Mouse (Mus musculus): Measurements from ENCODE around the gene Gas2l1. TPM values are rescaled to one million over a fixed set of nuclear protein-coding genes. Genes with fewer than 3 reads are reported as not detected.

Gene Gas2l1
- total and polyA plus RNA-seq, 2 experiments from 2014 or later, result 11.5 to 28.5 TPM

DNA sequence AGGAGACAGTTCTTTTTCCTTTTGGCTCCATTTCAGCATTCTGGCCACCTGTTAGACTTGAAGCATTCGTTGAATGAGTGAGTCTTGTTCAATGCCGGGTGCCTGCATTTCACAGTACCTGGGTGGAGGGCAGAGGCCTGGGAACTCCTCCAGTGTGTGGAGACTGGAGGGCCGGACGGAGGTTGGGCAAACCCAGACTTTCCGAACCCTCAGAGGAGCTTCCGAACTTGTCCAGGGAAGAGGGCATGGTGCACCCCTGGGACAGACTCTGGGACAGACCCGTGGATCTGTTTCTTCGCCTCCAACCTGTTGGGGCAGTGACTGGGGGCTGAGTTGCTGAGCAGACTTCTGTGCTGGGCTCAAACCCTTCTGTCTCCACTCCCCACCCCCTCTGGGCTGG lies 8.1 kb downstream of the Gas2l1 start:
- Histone ChIP-seq H3K27ac (ENCODE audit: low read depth) (no peak overlapping the region), H3K36me3 (replicated peaks; ENCODE audit: control insufficient read depth, insufficient read depth, low read length) (no peaks in the 10 kb centered on the region), H3K9me3 (replicated peaks; ENCODE audit: control insufficient read depth, low read length) (no peaks in the 10 kb centered on the region), H3K9ac (replicated peaks; ENCODE audit: low read depth, low read length) (no peak overlapping the region), H3K27me3 (ENCODE audit: control insufficient read depth, insufficient read depth, low read length) (peaks cover 46% of the 10 kb centered on the region), H3K4me2 (ENCODE audit: low read depth, low read length) (no peak overlapping the region), H3K4me3 (ENCODE audit: low read depth, low read length) (no peak overlapping the region), H3K4me1 (ENCODE audit: control insufficient read depth, insufficient read depth) (peaks cover 17% of the 10 kb centered on the region)
- 71% methylated on average over 8 of the region's 8 CpGs for WGBS
- ATAC-seq (ENCODE audit: insufficient read depth, low read depth) (no peak), DNase-seq (ENCODE audit: low spot score) (no peak)
- TF ChIP-seq CTCF (IDR thresholded peaks at IDR 0.05; ENCODE audit: low read depth), result no peak

DNA sequence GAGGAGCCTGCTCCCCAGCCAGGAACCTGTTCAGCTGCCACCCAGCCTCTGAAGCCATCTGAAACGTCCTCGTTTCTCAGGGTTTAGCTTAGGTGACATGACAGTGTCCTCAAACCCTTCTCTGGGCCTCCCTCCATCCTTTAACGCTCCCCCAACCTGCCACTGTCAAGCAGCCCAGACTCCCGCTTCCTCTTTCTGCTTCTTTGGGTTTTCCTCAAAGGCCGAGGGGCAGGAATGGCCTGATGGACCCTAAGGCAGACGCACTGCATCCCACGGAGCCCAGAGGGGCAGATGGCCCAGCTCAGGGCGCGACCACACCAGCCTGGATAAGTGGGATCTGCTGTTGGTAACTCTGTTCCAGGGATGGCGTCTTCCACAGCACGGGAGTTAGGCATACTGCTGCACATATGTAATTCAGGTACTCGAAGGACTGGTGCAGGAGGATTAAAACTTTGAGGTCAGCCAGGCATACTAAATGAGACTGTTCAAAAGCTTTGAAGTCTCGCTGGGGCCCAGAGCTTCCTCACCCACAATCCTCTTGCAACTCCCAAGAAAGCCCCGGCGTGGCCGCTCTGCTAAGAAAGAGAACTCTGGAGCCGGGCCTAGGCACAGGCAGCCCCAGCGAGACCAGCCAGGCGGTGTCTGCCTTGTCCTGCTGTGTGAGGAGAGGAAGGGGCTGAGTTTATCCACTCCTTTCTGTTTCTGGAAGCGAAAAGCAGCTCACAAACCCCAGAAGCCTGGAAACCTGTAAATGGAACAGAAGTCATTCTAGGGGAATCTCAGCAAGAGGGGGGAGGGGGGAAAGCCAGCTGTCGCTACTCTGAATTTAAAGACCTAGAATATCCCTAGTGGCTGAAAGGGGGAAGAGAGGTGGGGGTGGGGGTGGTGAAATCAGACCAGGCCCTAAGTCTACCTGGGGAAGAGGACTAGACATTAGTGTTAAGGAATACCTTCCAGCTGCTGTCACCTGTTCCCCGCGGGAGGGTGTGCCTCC lies 8.9 kb downstream of the Gas2l1 start:
- H3K4me3 ChIP-seq (ENCODE audit: low read depth, low read length), result no peak overlapping the region
- H3K36me3 ChIP-seq (replicated peaks; ENCODE audit: control insufficient read depth, insufficient read depth, low read length), result no peaks in the 10 kb centered on the region
- WGBS, result 71% methylated on average over 23 of the region's 23 CpGs
- peaks cover 45% of the 10 kb centered on the region for H3K27me3 ChIP-seq (ENCODE audit: control insufficient read depth, insufficient read depth, low read length)
- ATAC-seq (ENCODE audit: insufficient read depth, low read depth), result no peak
- H3K27ac ChIP-seq (ENCODE audit: low read depth), result no peak overlapping the region
- no peak for DNase-seq (ENCODE audit: low spot score)
- H3K4me1 ChIP-seq (ENCODE audit: control insufficient read depth, insufficient read depth), result peaks cover 9% of the 10 kb centered on the region
- 0 out of 2 replicates have a peak overlapping the region, but pooled peaks have one; percentile 16 for H3K9ac ChIP-seq (replicated peaks; ENCODE audit: low read depth, low read length)
- no peak overlapping the region for H3K4me2 ChIP-seq (ENCODE audit: low read depth, low read length)
- no peak for TF ChIP-seq EP300 (IDR thresholded peaks at IDR 0.05; ENCODE audit: low read depth)
- TF ChIP-seq CTCF (IDR thresholded peaks at IDR 0.05; ENCODE audit: low read depth), result no peak
- H3K9me3 ChIP-seq (replicated peaks; ENCODE audit: control insufficient read depth, low read length), result no peaks in the 10 kb centered on the region

DNA sequence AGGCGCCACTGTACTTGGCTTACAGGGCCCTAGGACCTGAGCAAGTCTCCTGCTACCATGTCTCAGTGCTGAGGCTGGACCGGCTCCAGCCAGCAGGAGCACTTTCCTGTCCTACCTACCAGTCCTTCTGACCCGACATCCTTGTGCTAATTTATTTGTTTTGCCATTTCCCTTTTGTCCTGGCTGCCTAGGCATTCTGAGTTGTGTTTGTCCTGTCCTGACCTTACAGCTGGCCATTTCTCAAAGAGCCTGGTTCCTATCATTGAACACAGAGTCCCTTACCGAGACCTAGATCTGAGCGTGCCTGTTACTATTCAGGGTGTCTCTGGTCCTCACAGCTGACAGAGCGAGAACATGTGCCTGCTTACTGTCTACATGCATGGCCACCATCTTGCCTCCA lies 10.3 kb downstream of the Gas2l1 start:
- Histone ChIP-seq H3K4me1 (ENCODE audit: control insufficient read depth, insufficient read depth) (0 out of 2 replicates have a peak, but pooled peaks cover 6% of the 10 kb centered on the region), H3K4me3 (ENCODE audit: low read depth, low read length) (no peak overlapping the region), H3K27ac (ENCODE audit: low read depth) (no peak overlapping the region), H3K27me3 (ENCODE audit: control insufficient read depth, insufficient read depth, low read length) (peaks cover 31% of the 10 kb centered on the region), H3K4me2 (ENCODE audit: low read depth, low read length) (no peak overlapping the region), H3K36me3 (replicated peaks; ENCODE audit: control insufficient read depth, insufficient read depth, low read length) (no peaks in the 10 kb centered on the region), H3K9me3 (replicated peaks; ENCODE audit: control insufficient read depth, low read length) (no peaks in the 10 kb centered on the region), H3K9ac (replicated peaks; ENCODE audit: low read depth, low read length) (no peak overlapping the region)
- no peak for DNase-seq (ENCODE audit: low spot score)
- WGBS, result 55% methylated on average over 6 of the region's 6 CpGs
- TF ChIP-seq CTCF (IDR thresholded peaks at IDR 0.05; ENCODE audit: low read depth) (no peak), EP300 (IDR thresholded peaks at IDR 0.05; ENCODE audit: low read depth) (no peak)
- ATAC-seq (ENCODE audit: insufficient read depth, low read depth), result no peak

DNA sequence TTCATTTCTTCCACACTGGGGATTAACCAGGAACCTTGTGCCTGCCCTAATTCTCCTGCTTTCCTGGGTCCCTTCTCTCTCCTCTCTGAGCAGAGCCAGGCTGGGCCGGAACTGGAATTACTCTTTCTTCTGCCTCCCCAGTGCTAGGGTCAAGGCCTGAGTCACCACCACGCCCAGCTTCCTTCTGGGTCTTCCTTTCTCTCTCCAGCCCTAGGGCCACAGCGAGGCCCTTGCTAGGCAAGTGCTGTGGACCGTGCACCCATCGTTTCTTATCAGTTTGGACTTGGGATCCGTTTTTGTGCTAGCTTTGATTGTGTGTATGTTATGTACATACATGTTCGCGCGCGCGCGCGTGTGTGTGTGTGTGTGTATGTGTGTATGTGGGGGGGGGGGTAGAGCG lies 11.0 kb downstream of the Gas2l1 start:
- peaks cover 24% of the 10 kb centered on the region for H3K27me3 ChIP-seq (ENCODE audit: control insufficient read depth, insufficient read depth, low read length)
- no peak for TF ChIP-seq EP300 (IDR thresholded peaks at IDR 0.05; ENCODE audit: low read depth)
- no peak for TF ChIP-seq CTCF (IDR thresholded peaks at IDR 0.05; ENCODE audit: low read depth)
- ATAC-seq (ENCODE audit: insufficient read depth, low read depth) (no peak), DNase-seq (ENCODE audit: low spot score) (no peak)
- H3K4me2 ChIP-seq (ENCODE audit: low read depth, low read length), result no peak overlapping the region
- H3K4me1 ChIP-seq (ENCODE audit: control insufficient read depth, insufficient read depth), result no peaks in the 10 kb centered on the region
- WGBS, result 90% methylated on average over 14 of the region's 14 CpGs
- no peaks in the 10 kb centered on the region for H3K9me3 ChIP-seq (replicated peaks; ENCODE audit: control insufficient read depth, low read length)
- no peak overlapping the region for H3K27ac ChIP-seq (ENCODE audit: low read depth)
- no peaks in the 10 kb centered on the region for H3K36me3 ChIP-seq (replicated peaks; ENCODE audit: control insufficient read depth, insufficient read depth, low read length)
- H3K4me3 ChIP-seq (ENCODE audit: low read depth, low read length), result no peak overlapping the region
- H3K9ac ChIP-seq (replicated peaks; ENCODE audit: low read depth, low read length), result no peak overlapping the region

DNA sequence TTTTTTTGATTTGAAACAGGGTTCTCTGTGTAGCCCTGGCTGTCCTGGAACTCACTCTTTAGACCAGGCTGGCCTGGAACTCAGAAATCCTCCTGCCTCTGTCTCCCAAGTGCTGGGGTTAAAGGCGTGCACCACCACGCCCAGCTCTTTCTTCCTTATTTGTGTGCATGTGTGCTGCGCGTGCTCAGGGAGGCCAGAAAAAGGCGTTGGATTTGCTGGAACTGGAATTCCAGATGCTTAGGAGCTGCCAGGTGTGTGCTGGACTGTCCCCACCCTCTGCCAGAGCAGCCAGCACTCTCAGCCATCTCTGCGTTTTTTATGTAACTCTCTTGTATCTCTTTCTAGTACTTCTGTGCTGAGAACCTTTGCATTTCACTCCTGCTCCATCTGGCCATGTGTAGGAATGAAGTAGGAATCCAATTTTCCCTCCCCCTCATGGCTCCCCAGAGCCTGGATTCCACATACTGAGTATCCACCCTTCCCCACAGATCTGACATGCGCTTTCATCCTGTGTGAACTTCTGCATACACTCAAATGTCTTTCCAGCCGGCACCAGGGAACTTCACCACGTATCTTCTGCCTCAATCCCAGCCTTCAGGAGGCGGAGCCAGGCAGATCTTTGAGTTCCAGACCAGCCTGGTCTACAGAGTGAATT lies 12.8 kb downstream of the Gas2l1 start:
- H3K4me1 ChIP-seq (ENCODE audit: control insufficient read depth, insufficient read depth), result no peaks in the 10 kb centered on the region
- no peak overlapping the region for H3K4me3 ChIP-seq (ENCODE audit: low read depth, low read length)
- no peaks in the 10 kb centered on the region for H3K9me3 ChIP-seq (replicated peaks; ENCODE audit: control insufficient read depth, low read length)
- no peak for ATAC-seq (ENCODE audit: insufficient read depth, low read depth)
- H3K36me3 ChIP-seq (replicated peaks; ENCODE audit: control insufficient read depth, insufficient read depth, low read length), result no peaks in the 10 kb centered on the region
- H3K27me3 ChIP-seq (ENCODE audit: control insufficient read depth, insufficient read depth, low read length), result peaks cover 8% of the 10 kb centered on the region
- no peak for TF ChIP-seq EP300 (IDR thresholded peaks at IDR 0.05; ENCODE audit: low read depth)
- TF ChIP-seq CTCF (IDR thresholded peaks at IDR 0.05; ENCODE audit: low read depth), result no peak
- H3K4me2 ChIP-seq (ENCODE audit: low read depth, low read length), result no peak overlapping the region
- no peak overlapping the region for H3K9ac ChIP-seq (replicated peaks; ENCODE audit: low read depth, low read length)
- no peak overlapping the region for H3K27ac ChIP-seq (ENCODE audit: low read depth)
- no peak for DNase-seq (ENCODE audit: low spot score)
- WGBS, result 61% methylated on average over 10 of the region's 10 CpGs
